Mouse (Mus musculus) left cerebral cortex, postnatal 4 days (tissue): ENCODE results near the gene Aldoc. TPM values are rescaled to one million over a fixed set of nuclear protein-coding genes. Genes with fewer than 3 reads are reported as not detected.

Source experiments
- DNase-seq: peaks from one replicate; pipeline ENCODE4 v3.0.0-alpha.2; 2022
- intact Hi-C: fragments of 180-260 bp; cut with DNase I; formaldehyde crosslinking; loops from one replicate; pipeline ENCODE4 v1.15.1; 2025
- total RNA-seq, 2 experiments: library from RNA; stranded (reverse); gene quantifications; 2 replicates each; pipeline ENCODE4 v1.2.3; 2021

Aldoc gene
- total RNA-seq, 2 experiments from 2014 or later = 109 to 113 TPM

- intact Hi-C loops = no loop called here
- no peak for DNase-seq
These were observed 5.8 kb downstream of the Aldoc start for GRCm38 (mm10) chr11:78328512-78329056.

- intact Hi-C loops = no loop called here
- no peak for DNase-seq
These were observed 9.9 kb downstream of the Aldoc start for GRCm38 (mm10) chr11:78332676-78333075.

GRCm38 (mm10) chr11:78333992-78334391, 11.2 kb downstream of the Aldoc start:
- DNase-seq = no peak
- intact Hi-C loops = no loop called here

GRCm38 (mm10) chr11:78337040-78337439, 14.3 kb downstream of the Aldoc start:
- intact Hi-C loops = no loop called here
- DNase-seq = no peak

GRCm38 (mm10) chr11:78341702-78342101, 18.9 kb downstream of the Aldoc start:
- no peak for DNase-seq
- intact Hi-C loops = no loop called here

- DNase-seq = peak; percentile 79
- intact Hi-C loops = no loop called here
These were observed 20.9 kb downstream of the Aldoc start, which contains the start of gene Unc119 for GRCm38 (mm10) chr11:78343381-78344327. Gene Unc119 (plus strand): TSS chr11:78343482.

GRCm38 (mm10) chr11:78344328-78344889, 21.6 kb downstream of the Aldoc start:
- intact Hi-C loops = no loop called here
- no peak for DNase-seq

GRCm38 (mm10) chr11:78344890-78345715, 22.3 kb downstream of the Aldoc start:
- intact Hi-C loops = no loop called here
- DNase-seq = peak; percentile 62

GRCm38 (mm10) chr11:78345801-78346200, 23.0 kb downstream of the Aldoc start:
- intact Hi-C loops = no loop called here

GRCm38 (mm10) chr11:78346326-78347069, 23.7 kb downstream of the Aldoc start:
- no peak for DNase-seq
- intact Hi-C loops = no loop called here

More at GRCm38 (mm10) chr11:78345801-78346200, 23.0 kb downstream of the Aldoc start:
- DNase-seq = no peak

GRCm38 (mm10) chr11:78347070-78347754, 24.4 kb downstream of the Aldoc start:
- DNase-seq = peak; percentile 83
- intact Hi-C loops = no loop called here

GRCm38 (mm10) chr11:78347908-78348307, 25.1 kb downstream of the Aldoc start:
- intact Hi-C loops = no loop called here
- no peak for DNase-seq

- DNase-seq = no peak
- intact Hi-C loops = no loop called here
These were observed 25.7 kb downstream of the Aldoc start for GRCm38 (mm10) chr11:78348474-78348873.

- intact Hi-C loops = no loop called here
These were observed 26.9 kb downstream of the Aldoc start for GRCm38 (mm10) chr11:78349441-78350358.

GRCm38 (mm10) chr11:78353081-78353480, 30.3 kb downstream of the Aldoc start:
- no peak for DNase-seq
- intact Hi-C loops = no loop called here

More at GRCm38 (mm10) chr11:78349441-78350358, 26.9 kb downstream of the Aldoc start:
- no peak for DNase-seq

GRCm38 (mm10) chr11:78354905-78355304, 32.1 kb downstream of the Aldoc start:
- intact Hi-C loops = loop anchor here (5.0 kb wide), 1 partner anchor 97 kb away; no protein-coding TSS in a partner anchor
- DNase-seq = no peak

GRCm38 (mm10) chr11:78355471-78356238, 32.9 kb downstream of the Aldoc start:
- intact Hi-C loops = loop anchor here (5.0 kb wide), 1 partner anchor 97 kb away; no protein-coding TSS in a partner anchor
- peak; percentile 80 for DNase-seq
